Mouse (Mus musculus) cerebellum, adult 8-10 months (tissue): ENCODE results near the gene Tenm2.
A peak's percentile ranks its signal among the peaks of the same experiment; 100 is the strongest.

ENCODE experiments used
- DNase-seq: peaks from one replicate; pipeline ENCODE4 v3.0.0; 2022

Tenm2 gene

GRCm38 (mm10) chr11:36171221-36171620 is 1064.5 kb downstream of the Tenm2 start:
- DNase-seq = no peak

GRCm38 (mm10) chr11:36169738-36170137 is 1066.0 kb downstream of the Tenm2 start:
- no peak for DNase-seq

GRCm38 (mm10) chr11:36168921-36169537 is 1066.7 kb downstream of the Tenm2 start:
- DNase-seq = no peak

GRCm38 (mm10) chr11:36167766-36168318 is 1067.9 kb downstream of the Tenm2 start:
- no peak for DNase-seq

- no peak for DNase-seq
Observed at GRCm38 (mm10) chr11:36163580-36163979, 1072.2 kb downstream of the Tenm2 start.

- no peak for DNase-seq
Observed at GRCm38 (mm10) chr11:36161765-36162321, 1073.9 kb downstream of the Tenm2 start.

- no peak for DNase-seq
Observed at GRCm38 (mm10) chr11:36153450-36153849, 1082.3 kb downstream of the Tenm2 start.

GRCm38 (mm10) chr11:36153011-36153410 is 1082.8 kb downstream of the Tenm2 start:
- DNase-seq = no peak

- DNase-seq = no peak
Observed at GRCm38 (mm10) chr11:36152226-36152625, 1083.5 kb downstream of the Tenm2 start.

GRCm38 (mm10) chr11:36149092-36149491 is 1086.7 kb downstream of the Tenm2 start:
- DNase-seq = no peak

- DNase-seq = no peak
Observed at GRCm38 (mm10) chr11:36145057-36145456, 1090.7 kb downstream of the Tenm2 start.

GRCm38 (mm10) chr11:36140411-36140810 is 1095.4 kb downstream of the Tenm2 start:
- DNase-seq = no peak

GRCm38 (mm10) chr11:36139521-36139920 is 1096.2 kb downstream of the Tenm2 start:
- no peak for DNase-seq

GRCm38 (mm10) chr11:36137840-36138239 is 1097.9 kb downstream of the Tenm2 start:
- peak; percentile 9 for DNase-seq

GRCm38 (mm10) chr11:36137276-36137675 is 1098.5 kb downstream of the Tenm2 start:
- DNase-seq = no peak

GRCm38 (mm10) chr11:36134645-36135044 is 1101.1 kb downstream of the Tenm2 start:
- DNase-seq = no peak

- no peak for DNase-seq
Observed at GRCm38 (mm10) chr11:36123275-36123674, 1112.5 kb downstream of the Tenm2 start.

GRCm38 (mm10) chr11:36121410-36121929 is 1114.3 kb downstream of the Tenm2 start:
- no peak for DNase-seq

- DNase-seq = no peak
Observed at GRCm38 (mm10) chr11:36120591-36121409, 1115.0 kb downstream of the Tenm2 start.

- DNase-seq = no peak
Observed at GRCm38 (mm10) chr11:36113326-36113725, 1122.4 kb downstream of the Tenm2 start.

GRCm38 (mm10) chr11:36108970-36109731 is 1126.6 kb downstream of the Tenm2 start:
- no peak for DNase-seq

- DNase-seq = no peak
Observed at GRCm38 (mm10) chr11:36107840-36108239, 1127.9 kb downstream of the Tenm2 start.

GRCm38 (mm10) chr11:36106639-36107038 is 1129.1 kb downstream of the Tenm2 start:
- no peak for DNase-seq
